Mouse (Mus musculus) thymus, postnatal 14 days (tissue): Measurements from ENCODE around the gene Phb2.

ENCODE experiments used
- DNase-seq: peaks from one replicate; pipeline ENCODE4 v3.0.0; 2021

Gene Phb2

DNA sequence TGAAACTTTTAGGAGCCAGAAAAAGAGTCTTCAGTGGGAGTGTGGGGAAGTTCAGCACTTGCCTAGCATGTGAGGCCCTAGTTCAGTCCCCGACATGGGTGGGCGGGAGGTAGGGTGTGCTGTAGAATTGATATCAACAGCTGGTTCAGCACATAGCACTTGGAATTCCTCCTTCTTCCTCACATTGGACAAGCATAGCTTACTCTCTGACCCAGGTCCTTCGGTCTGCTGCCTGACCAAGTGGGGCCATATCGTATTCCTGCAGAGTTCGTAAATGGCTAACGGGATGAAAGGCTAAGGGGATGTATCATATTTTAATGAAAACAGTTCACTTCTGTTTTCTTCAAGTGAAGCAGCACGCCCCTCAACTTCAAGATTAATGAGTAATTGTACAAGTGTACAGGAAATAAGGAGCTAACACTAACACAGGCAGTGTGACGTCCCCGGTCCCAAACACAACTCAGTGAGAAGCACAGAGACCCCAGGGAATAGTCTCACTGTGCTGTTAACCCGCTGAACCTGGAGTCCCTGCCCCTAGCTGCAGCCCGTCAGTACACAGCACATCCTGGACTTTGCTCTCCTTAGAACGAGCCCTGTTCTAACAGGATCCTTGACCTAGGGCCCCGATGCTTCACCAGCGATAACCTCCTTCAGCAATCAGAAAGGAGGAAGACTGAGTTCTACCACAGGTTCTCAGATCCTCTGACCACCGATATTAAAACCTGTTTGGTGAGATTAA lies 18.7 kb upstream of the Phb2 start:
- DNase-seq = no peak

DNA sequence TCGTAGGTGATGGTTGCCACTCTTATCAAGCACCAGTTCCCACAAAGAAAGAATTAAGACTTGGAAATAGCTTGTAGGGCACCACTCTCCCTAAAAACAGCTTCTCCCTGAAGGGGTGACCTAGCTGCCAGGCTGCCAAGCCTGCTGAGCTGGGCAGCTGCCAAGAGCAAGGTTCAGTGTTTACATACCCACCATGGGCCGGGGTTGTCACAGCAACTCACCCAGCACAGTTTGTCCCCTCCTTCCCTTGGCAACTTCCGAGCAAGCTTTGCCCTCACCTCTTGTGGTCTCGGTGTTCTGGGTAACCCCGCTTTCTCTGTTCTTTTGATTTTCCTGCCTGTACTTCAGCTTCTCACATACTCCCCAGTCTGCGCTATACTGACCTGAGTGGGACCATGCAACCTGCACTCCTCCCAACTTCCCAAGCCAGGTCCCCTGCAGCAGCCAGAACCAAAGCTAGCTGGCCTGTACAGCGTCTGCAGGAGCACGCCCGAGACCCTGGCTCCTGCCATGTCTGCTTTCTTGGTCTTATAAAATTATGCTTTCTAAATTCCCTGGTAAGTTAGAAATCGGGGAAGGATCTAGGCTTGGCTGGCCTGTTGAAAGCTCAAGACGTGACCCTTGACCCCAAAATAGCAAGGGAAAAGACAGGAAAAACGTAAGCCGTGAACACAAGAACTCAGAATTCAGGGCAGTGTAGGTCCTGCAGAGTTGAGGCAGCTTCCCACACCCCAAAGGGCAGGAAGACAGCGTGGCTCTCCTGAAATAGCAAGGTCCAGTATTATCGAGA lies 17.8 kb upstream of the Phb2 start:
- peak; percentile 56 for DNase-seq

DNA sequence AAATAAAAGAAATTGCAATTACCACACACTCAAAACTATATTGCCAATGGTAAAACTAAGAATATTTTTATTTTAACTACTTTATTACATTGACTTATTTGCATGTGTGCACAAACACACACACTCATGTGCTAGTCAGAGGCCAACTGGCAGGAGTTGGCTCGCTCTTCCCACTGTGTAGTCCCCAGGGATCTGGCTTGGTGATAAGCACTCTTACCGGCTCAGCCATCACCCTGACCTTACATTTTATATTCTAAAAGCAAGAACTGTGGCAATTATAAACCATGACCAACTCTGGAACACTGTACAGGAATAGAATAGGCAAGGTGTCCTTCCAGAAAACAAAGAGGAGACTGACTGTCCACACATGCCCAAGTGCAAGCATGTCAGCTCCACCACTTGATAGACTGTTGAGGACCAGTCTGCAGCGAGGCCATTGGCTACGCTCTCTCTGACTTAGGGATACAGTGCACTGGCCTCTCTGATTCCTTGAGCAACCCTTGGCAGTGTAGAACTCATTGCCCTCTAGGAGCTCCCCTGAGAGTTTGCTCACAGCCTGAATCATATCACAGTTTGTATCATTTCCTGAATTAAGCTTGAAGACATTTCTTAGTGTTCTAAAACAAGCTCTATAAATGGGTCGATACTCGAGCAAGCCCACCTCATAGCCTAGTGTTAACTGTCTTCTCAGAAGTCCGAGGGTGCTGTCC lies 15.5 kb upstream of the Phb2 start:
- DNase-seq = no peak

DNA sequence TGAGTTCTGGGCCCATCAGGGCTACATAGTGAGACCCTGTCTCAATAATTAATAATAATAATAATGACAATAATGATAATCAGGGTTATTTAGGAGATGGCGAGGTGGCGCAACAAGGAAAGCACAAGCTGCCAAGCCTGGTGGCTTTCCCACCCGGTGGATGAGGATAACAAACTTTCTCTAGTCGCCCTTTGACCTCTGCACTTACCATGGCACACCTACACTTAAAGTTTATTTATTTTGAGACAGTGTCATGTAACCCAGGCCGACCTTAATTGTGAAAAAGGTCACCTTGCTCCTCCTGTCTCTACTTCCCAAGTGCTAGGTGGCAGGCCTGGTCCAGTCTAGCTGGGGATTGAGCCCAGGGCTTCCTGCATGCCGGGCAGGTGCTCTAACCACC lies 13.4 kb upstream of the Phb2 start:
- DNase-seq = no peak

DNA sequence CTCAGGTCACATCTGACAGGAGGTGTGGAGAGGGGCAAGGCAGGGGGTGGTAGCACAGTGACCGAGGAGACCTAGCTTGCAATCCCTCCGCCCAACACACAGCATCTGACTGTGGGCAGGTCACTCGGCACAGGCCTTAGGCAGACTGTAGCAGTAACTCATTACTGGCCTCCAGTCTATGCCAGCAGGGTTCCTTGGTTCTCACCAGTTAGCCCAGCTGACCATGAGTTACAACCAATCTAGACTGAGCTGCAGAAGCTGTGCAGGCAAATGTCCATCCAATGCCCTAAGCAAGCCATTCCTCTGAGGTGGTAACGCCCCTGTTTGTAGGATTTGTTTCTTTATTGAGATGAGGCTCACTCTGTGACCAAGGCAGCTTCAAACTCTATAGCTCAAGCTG lies 12.8 kb upstream of the Phb2 start:
- no peak for DNase-seq

DNA sequence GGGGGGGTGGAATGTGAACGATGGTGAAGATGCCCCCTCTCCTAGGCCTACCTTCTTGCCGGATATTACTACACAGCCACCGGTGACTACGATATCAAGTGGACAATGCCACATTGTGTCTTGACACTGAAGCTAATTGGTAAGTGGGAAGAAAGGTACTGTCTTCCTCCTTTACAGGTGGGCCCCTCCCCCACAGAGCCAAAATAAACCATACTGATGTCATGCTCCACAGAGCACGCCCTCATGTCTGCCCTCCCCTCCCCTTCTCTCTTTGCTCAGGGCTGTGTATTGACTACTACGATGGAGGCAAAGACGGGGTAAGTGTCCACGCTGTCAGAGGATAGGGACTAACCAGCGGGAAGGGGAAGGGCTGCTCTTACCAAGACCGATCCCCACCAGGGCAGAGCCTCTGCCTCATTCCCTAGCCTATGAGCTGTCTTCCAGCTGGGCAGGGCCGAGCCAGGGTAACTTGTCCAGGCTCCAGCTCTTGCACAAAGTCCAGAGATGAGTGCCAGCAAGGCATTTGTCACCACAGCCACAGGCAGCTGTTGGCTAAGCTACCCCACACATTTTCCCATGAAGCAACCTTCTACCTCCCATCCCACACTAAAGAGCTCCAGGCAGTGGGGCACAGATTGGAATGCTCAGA lies 12.1 kb upstream of the Phb2 start:
- DNase-seq = no peak

DNA sequence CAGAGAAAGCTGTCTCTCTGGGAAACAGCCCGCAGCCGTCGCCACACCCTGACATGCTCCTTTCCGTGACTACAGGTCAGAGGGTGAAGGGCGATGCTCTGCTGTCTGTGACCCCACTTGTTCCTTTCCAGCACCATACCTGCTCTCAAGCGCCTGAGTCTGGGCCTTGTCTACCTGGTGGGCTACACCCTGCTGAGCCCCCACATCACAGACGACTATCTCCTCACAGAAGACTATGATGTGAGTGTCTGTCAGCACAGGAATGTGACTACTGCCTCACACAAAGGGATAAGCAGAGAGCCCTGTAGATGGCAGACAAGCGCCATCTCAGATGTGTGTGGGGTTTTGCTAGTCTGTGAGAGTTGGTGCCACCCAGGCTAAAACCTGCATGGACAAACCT lies 10.8 kb upstream of the Phb2 start:
- peak; percentile 63 for DNase-seq

DNA sequence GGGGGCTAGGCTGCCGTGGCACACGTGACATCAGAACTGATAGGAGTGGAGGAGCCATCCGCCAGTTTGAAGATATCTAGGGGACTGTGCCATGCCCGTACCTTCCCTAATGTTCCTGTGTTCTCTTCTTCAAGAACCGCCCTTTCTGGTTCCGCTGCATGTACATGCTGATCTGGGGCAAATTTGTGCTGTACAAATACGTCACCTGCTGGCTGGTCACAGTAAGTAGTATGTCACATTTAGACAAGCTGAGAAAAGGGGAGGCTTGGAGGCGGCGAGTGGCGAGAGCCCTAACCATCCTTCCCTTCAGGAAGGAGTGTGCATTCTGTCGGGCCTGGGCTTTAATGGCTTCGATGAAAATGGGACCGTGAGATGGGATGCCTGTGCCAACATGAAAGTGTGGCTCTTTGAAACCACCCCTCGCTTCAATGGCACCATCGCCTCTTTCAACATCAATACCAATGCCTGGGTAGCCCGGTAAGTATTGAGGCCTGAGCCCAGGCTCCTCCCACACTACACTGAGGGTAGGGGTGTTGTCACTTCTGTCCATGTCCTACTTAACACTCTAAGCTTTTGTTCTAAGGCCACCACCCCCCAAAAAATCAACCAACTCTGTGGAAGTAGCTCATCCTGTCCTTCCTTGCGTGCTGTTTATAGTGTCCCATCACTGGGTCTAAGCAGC lies 9.9 kb upstream of the Phb2 start:
- DNase-seq = no peak

DNA sequence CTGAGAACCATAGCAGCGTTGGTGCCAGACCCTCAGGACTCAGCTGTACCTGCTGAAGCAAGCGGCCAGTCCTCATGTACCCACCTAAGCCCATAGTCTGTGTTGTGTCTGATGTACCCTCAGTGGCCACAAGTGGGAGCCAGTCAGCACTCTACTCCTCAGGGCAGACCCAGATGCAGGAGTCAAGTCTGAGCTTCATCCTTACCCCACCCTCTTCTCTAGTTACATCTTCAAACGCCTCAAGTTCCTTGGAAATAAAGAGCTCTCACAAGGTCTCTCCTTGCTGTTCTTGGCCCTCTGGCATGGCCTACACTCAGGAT lies 9.4 kb upstream of the Phb2 start:
- peak; percentile 85 for DNase-seq

DNA sequence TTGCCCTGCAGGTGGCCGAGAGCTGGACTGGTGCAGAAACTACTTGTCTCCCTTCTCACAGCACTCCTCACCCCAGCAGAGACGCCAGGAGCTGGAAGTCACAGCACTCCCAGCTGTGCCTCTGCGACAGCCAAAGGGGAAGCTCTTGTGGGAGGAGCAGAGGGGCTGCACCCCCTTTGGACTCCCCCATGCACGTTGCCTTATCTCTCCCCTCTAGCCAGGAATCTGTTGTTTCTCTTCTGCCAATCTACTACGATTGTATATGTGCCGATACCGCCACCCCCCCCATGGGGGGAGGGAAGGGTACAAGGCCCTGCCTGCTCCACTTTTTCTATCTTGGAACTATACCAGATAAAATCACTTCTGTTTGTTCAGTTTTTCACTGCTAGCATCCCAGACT lies 8.3 kb upstream of the Phb2 start:
- DNase-seq = no peak

DNA sequence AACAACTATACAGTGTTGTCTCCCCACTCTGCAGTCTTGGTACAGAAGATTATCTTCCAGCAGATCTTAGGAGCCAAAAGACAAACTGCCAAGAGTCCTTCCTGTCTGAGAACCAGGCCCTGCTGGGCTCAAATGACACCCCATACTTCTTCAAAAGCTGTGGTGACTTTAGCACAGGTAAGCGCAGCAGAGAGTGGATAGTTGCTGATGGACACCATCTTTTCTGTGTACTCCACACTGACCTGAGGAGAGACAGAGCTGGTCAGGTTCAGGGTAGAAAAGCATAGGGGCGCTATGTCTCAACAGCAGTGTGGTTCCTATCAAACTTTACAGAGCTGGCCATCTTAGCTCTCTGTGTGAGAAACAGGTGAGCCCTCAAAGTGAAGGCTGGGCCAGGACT lies 7.7 kb upstream of the Phb2 start:
- no peak for DNase-seq

DNA sequence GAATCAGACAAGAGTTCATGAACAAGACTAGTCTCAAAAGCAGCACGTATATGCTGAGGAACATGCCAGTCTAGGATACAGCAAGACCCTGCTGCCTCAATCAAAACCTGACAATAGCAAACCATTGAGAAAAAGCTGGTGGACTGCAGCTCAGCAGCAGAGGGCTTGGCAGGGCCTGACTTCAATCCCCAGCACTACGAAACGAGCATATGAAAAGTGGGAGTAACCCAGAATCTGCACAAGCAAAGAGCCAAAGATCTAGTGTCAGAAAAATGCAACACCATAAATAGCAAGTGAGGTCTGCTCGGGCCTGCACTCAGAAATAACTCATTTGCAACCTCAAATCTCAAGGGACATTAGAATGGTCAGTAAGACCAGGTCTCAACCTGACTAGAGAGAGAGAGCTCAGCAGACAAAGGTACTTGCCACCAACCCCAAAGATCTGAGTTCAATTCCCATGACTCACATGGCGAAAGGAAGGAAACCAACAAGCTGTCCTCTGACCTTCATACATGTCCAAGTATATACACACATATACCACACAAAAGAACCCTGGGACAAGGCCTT lies 6.0 kb upstream of the Phb2 start:
- no peak for DNase-seq

DNA sequence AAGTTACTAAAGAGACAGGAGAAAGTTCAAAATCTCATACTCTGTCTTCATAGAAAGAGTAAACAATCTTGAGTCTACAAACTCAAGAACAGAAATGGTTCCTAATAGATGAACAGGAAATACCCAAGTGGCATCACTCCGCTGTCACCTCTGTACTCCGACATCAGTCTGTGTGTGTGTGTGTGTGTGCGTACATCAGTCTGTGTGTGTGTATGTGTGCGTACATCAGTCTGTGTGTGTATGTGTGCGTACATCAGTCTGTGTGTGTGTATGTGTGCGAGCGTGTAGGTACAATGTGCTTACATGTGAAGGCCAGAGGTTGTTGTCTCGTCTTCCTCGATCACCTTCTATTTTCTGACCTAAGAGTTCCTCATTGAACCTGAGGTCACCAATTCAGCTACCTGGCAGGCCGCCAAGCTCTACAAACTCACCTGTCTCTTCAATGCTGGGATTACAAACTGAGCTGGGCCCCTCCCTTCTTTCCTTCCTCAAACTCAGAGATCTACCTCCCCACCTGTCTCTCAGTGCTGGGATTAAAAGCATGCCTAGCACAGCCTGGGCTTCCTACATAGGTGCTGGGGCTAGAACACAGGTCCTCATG lies 3.7 kb upstream of the Phb2 start:
- no peak for DNase-seq

DNA sequence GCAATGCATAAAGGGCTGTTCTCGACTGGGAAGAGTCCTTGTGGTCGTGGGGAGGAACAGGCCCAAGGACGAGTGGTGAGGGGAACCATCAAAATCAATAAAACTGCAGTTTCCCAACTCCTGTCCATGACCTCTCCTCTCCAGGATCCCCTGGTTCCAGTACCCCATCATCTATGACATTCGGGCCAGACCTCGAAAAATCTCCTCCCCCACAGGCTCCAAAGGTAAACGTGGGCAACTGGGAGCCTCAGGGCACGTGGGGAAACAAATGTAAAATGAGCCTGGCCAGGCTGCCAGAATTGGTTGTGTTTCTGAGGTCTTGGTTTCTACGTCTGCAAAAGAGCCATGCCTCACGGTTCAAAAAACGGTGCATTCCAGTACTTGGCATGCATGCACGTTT lies 782 bp downstream of the Phb2 start:
- no peak for DNase-seq

DNA sequence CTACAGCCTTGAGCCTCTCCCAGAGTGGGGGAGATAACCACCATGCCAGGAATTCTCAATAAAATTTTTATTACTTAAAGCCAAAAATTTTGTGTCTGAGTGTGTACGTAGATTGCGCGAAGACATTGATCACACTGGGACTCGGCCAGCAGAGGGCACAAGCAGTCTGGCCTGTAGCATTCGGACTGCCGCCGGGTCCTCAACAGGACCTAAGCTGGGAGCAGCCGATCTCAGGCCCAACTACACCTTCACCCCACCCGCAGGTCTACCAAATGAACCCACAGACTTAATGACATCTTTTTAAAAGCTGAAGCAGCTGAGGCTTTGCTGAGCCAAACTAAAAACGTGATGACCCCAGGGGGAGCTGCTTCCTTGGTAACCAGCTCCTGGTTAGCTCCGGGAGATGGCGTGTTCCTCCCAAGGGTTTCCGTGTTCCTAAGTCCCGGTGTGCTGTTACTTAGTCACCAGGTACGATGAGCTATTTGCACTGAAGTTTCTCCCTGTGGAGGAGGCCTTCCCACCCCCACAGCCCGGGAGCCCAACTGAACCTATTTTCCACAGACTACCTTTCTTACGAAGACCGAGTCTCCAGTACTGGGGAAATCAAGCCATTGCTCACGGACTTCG lies 4.8 kb downstream of the Phb2 start:
- DNase-seq = peak; percentile 69

DNA sequence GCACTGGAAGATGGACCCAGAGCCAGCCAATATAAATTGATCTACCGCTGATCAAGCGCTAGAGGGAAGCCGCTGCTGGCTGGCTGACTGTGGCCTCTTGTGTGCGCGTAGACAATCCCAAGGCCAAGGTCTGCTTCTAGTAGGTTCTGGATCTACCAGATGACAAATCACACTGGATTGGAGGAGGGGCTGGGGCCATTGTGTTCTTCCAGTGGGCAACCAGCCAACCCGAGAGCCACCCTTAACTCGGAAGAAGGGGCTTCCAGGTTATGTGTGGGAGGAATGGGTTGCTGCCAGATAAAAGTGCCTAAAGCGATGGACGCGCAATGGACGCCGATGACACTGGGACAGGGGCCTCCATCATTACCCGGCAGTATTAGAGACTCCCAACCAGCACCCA lies 5.8 kb downstream of the Phb2 start:
- DNase-seq = no peak

DNA sequence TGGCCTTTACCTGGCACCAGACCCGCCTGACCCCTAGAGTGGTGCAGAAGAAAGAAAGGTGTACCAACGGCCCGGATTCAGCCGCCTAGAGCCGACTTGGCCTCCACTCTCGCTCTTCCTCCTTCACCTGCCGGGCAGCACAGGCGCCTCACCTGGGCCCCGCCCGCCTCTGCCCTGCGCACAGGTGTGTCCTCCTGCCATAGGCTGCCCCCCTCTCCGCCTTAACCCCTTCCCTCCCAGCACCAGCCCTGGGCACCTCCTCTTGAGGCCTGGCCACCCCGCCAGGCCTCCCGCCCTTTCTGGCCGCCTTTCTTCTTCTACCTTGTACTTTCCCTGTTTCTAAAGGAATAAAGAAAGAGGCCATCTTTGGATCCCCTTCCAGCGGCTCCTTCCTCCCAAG lies 6.6 kb downstream of the Phb2 start:
- DNase-seq = no peak

DNA sequence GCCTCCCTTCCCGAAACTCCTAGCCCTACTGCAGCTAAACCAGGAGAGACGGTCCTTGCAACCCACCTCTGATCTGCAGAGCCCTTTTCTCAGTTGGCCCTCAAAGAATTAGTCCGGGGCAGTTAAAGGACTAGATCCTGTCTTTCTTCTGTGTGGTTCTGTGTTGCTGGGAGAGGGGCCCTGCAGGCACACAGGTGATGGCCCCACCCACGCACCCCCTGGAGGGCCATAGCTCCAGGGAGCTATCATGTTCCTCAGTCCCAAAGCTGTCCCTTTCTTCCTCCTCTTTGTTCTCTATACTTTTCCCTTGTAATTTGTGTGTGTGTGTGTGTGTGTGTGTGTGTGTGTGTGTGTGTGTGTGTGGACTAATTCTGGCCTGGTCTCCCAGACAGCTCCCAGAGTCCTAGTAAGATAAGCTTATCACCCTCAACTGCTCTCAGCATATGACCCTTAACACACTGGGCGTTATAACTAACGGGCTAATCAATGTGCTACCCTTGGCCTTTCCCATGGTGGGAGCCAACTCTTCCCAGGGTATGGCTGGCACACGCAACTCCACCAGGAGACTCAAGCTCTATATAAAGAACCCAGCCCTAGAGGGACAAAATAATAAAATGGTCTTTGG lies 7.3 kb downstream of the Phb2 start:
- no peak for DNase-seq

DNA sequence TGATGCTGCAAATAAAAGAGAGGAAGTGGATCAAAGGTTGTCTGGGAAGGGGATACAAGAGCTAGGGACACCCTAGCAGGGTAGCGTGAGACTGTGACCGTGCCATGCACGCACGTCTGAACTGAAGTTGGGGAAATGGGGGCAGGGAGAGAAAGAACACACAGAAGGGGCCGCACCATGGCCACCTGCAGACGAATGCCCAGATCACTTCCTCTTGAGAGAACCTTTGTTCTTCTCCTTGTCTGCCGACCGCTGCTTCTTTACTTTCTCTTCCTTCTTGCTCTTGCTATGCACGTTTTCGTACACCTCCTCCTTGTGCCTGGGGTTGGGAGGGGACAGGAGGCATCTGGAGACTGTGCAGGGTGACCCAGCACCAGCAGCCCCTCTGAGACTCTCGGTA lies 8.8 kb downstream of the Phb2 start:
- peak; percentile 65 for DNase-seq

DNA sequence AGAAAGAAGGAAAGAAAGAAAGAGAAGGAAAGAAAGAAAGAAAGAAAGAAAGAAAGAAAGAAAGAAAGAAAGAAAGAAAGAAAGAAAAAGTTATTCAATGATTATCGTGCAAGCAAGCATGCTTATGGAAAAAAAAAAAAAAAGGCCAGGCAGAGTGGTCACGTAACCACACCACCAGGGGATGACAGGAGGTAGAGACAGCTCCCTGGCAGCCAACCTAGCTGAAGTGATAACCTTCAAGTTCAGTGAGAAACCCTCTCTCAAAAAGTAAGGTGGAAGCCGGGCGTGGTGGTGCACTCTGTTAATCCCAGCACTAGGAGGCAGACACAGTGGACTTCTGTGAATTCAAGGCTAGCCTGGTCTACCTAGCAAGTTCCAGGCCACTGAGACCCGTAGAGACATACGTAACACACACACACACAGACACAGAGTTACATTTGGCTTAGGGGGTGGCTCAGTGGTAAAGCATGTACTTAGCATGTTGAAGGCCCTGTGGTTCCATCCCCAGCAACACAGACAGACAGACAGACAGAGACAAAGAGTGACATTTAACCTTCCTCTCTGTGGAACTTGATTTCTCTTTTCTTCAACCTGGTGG lies 10.8 kb downstream of the Phb2 start:
- DNase-seq = no peak

DNA sequence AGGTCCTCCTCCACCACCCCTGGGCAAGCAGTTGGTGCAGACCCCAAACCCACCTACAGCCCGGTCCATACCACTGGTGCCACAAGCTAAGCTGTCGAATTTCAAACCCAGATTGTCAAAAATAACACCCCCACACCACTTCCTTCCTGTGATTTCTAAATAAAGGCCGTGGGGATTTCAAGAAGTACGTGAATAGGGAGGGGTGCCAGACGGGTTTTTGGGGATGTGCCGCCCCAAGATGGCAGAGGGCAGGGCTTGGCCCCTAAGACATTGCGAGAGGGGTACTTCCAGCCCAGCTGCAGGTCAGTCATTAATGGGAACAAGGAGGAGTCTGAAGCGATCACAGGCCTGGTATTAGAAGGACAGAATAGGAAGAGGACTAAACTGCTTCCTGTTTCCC lies 11.4 kb downstream of the Phb2 start:
- peak; percentile 32 for DNase-seq
